Mouse (Mus musculus): ENCODE data around the gene Daam2.

Daam2 gene

GRCm38 (mm10) chr17:49563830-49564470 lies at the start of gene Daam2:
Gene Daam2, minus strand, starts transcription at chr17:49564343.
- DNase-seq (ENCODE audit: low read depth, low spot score) = peak; percentile 48

DNA sequence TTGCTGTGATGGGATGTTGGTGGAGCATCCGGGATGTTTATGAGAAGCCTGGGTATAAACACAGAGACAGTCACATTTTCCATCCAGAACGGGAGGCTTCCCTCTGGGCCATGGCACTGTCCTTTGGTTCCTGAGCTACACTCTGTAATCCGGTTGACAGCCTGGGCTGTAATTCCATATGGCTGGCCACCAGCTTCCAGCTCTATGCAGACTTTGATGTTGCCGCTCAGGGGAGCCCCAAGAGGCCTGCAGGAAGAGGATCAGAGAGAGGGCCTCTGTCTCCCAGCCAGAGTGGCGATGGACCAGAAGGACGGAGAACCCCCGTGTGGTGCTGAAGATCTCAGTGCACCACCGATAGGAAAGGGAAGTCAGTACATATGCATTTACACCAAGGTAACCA lies 46.2 kb upstream of the Daam2 start:
- no peak for DNase-seq (ENCODE audit: low read depth, low spot score)

GRCm38 (mm10) chr17:49607351-49608027 lies 43.3 kb upstream of the Daam2 start:
- DNase-seq (ENCODE audit: low read depth, low spot score) = peak; percentile 47

DNA sequence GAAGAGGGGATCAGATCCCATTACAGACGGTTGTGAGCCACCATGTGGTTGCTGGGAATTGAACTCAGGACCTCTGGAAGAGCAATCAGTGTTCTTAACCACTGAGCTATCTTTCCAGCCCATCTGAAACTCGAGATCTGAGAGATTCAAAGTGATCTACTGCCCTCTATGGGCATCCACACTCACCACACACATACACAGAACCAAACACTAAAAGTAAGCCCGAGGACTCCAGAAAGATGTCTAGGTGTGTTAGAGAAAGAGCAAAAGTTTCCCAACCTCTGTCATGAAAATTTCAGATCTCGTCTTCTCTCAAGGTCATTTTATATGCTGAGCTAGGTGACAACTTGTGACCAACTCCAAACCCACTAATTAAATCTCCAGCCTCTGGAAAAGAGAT lies 41.3 kb upstream of the Daam2 start:
- peak; percentile 65 for DNase-seq (ENCODE audit: low read depth, low spot score)

DNA sequence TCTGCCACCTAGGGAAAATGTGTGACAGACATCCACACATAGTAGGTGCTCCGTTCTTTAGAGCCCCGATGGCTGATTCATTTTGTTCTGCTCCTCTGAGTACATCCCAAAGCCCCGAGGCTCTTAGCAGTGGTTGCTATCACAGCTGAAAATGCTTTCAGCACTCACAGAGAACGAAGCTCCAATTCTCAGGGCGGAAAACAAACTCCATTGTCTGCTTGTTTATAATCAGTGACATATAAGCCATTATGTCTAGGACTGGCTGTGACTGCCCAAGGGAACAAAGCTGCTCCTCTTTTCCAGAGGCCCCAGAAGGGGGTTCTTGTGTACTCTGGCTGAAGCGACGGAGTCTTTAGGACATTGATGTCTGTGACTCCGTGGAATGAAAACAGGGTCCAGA lies 25.9 kb upstream of the Daam2 start:
- no peak for DNase-seq (ENCODE audit: low read depth, low spot score)

- no peak for DNase-seq (ENCODE audit: low read depth, low spot score)
Observed at GRCm38 (mm10) chr17:49582471-49582870, 18.3 kb upstream of the Daam2 start.

DNA sequence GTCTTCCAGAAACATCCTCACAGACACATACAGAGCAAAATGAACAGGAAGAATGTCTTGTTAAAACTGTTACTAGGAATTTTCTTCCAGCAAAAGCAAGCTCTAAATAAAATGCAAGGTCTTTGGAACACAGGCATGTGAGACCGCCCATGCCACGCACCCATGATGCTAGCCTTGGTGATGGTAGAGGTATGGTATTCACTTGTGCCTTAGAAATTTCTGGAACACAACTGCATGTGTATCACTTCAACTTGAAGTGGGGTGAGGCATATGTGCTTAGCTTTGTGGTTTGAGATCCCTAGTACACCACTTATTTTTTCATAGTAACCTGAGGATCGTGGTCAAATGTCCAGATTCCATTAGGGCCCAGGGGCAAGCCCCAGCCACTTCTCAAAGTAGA lies 13.2 kb upstream of the Daam2 start:
- no peak for DNase-seq (ENCODE audit: low read depth, low spot score)

DNA sequence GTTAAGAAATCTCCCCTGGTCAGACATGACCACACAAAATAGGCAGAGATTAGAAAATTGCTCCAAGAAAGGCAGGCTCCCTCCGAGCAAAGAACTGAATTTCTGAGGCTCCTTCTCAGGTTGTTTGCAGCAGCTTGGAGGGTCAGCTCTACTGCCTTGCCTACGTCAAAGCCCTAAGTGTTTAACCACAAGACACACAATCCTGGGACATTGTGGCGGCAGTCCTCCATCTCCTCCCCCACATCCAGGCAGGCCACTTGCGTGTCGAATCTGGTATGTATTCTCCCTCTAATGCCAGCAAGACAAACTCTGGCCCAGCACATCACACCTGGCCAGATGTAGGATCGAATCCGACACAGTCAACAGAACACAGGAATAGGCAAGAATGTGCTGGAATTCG lies 4.6 kb upstream of the Daam2 start:
- DNase-seq (ENCODE audit: low read depth, low spot score) = no peak

- DNase-seq (ENCODE audit: low read depth, low spot score) = no peak
Observed at GRCm38 (mm10) chr17:49564489-49564888, 346 bp upstream of the Daam2 start.

- DNase-seq (ENCODE audit: low read depth, low spot score) = no peak
Observed at GRCm38 (mm10) chr17:49563416-49563780, 745 bp downstream of the Daam2 start.

- no peak for DNase-seq (ENCODE audit: low read depth, low spot score)
Observed at GRCm38 (mm10) chr17:49562701-49563415, 1.3 kb downstream of the Daam2 start.

- DNase-seq (ENCODE audit: low read depth, low spot score) = no peak
Observed at GRCm38 (mm10) chr17:49561985-49562384, 2.2 kb downstream of the Daam2 start.

- DNase-seq (ENCODE audit: low read depth, low spot score) = no peak
Observed at GRCm38 (mm10) chr17:49559786-49560289, 4.3 kb downstream of the Daam2 start.

GRCm38 (mm10) chr17:49556169-49556568 lies 8.0 kb downstream of the Daam2 start:
- DNase-seq (ENCODE audit: low read depth, low spot score) = no peak

GRCm38 (mm10) chr17:49551991-49552390 lies 12.2 kb downstream of the Daam2 start:
- DNase-seq (ENCODE audit: low read depth, low spot score) = no peak

GRCm38 (mm10) chr17:49551465-49551864 lies 12.7 kb downstream of the Daam2 start:
- DNase-seq (ENCODE audit: low read depth, low spot score) = no peak

- DNase-seq (ENCODE audit: low read depth, low spot score) = no peak
Observed at GRCm38 (mm10) chr17:49545997-49546396, 18.1 kb downstream of the Daam2 start.

DNA sequence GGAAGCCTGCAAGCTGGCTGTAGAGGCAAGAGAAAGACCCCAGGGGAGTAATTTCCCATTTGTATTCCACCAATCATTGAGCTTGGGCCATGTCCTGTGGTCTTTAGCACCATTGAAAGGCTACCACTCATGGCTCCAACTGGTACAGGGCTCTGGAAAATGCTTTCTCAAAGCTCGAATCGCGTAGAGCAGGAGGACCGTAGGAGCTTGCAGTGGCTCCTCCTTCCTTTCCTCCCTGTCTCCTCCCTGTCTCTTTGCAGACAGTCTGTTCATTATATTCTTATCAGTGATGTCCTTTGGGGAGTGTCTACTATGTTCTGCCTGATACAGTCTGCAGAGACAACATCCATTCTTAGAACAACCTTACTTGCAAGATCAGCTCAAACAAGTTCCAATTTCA lies 18.7 kb downstream of the Daam2 start:
- no peak for DNase-seq (ENCODE audit: low read depth, low spot score)

- no peak for DNase-seq (ENCODE audit: low read depth, low spot score)
Observed at GRCm38 (mm10) chr17:49544561-49544960, 19.6 kb downstream of the Daam2 start.

DNA sequence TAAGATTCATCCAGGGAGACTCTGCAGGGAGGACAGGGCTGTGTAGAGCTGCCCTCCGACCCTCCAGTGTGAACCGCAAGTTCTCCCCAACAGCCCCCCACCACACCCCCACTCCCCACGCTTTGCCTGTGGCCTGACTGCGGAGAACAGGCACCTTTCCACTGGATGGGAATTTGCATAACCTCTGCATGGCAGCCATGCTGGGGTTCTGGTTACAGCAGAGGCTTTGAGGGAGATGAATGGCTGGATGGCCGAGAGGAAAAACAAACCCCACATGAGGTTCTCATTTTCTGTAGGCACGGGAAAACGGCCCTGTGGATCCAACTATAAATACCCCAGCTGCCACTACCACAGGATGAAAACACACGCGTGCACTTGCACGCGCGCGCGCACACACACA lies 23.4 kb downstream of the Daam2 start:
- DNase-seq (ENCODE audit: low read depth, low spot score) = no peak

- DNase-seq (ENCODE audit: low read depth, low spot score) = no peak
Observed at GRCm38 (mm10) chr17:49539204-49539603, 24.9 kb downstream of the Daam2 start.

DNA sequence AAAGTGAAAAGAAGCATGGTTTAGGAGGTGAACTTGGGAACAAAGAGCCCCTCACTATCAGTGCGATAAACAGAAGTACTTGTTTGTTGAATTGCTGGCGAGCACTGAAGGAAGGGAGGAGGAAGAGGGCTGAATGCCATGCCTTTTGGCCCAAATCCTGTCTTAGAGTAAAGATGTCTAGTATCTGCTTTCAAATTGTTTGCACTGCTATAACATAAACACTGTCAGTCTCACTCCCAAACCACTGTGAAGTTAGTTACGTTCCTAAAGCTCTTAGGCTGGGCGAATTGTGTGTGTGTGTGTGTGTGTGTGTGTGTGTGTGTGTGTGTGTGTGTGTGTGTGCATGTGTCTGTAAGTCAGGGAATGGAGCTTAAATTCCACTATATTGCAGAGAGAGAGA lies 28.6 kb downstream of the Daam2 start:
- no peak for DNase-seq (ENCODE audit: low read depth, low spot score)

DNA sequence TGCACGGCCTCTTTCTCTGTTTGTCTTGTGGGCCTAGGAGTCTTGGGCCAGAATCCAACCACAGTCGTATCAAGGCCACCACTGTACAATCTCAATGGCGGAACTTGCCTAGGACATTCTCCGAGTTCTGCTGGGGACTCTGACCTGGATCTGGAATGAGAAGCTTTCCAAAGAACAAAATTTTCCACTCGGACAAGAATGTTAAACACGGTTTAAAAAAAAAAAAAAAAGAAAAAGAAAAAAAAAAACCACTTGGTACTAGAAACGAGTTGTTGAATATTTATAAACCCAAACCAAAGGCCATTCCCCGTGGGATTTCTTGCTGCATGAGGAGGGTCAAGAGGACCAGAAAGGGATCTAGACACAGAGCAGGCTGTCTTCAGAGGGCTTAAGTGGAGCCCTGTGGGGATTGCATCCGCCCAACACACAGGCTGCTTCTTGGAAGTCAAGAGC lies 29.9 kb downstream of the Daam2 start:
- no peak for DNase-seq (ENCODE audit: low read depth, low spot score)

All from R1 (cell line).